ENCODE assay signal across 12 mouse cellular contexts in the genomic region with DNA sequence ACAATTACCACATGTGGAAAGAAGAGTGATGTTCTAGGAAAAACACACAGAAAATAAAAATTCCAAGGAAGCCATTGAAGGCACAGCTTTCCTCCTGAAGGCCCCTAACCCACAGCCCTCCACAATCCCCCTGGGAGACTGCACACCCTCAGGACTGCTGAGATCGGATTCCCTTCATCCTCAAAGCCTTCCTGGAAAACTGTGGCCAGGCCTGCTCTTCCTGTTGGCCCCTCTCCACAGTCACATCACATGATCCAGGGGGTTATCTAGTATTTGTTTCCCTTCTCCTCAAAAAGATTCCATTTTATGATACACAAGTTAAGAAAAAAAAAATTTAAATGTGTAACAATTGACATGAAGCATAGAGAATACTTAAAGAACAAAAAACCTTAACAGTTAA. TPM values are rescaled to one million over a fixed set of nuclear protein-coding genes. Genes with fewer than 3 reads are reported as not detected.
DNase-seq lines count a peak whose midpoint lies in the region; ATAC-seq lines count a peak whose summit lies in the region.
"Had no signal": no experiment of that assay in that cellular context is flagged by ENCODE, and none has a peak within 500 bp of the region (broad histone marks: within the 10 kb centered on the region; RNA-seq: fewer than 3 reads in every experiment).

No protein-coding gene starts in this region.

- DNase-seq in heart, adult 9 months (ENCODE audit: low spot score in 2 of 2): no peak
- DNase-seq in NIH3T3 (ENCODE audit: low read depth): peak; percentile 11
- peak; percentile 50 to 70 for DNase-seq in kidney, postnatal 36 days
- DNase-seq in cerebellum, adult 9-10 months: no peak
- no peak for DNase-seq in urinary bladder, adult 2 months (ENCODE audit: low spot score)
- no peak for DNase-seq in thymus, adult 18-20 months

- H3K4me2 ChIP-seq in heart, embryonic 13.5 days: no peak overlapping the region
- H3K4me2 ChIP-seq in intestine, embryonic 16.5 days (ENCODE audit: low read depth, low read length): no peak overlapping the region
- H3K4me2 ChIP-seq: neural tube, embryonic 13.5 days; stomach, embryonic 15.5 days had no signal

- H3K4me3 ChIP-seq in heart, embryonic 13.5 days: no peak overlapping the region
- no peak overlapping the region for H3K4me3 ChIP-seq in intestine, embryonic 16.5 days (ENCODE audit: low read length)
- H3K4me3 ChIP-seq: forebrain, embryonic 10.5 days; neural tube, embryonic 13.5 days; stomach, embryonic 15.5 days had no signal

- ATAC-seq in heart, embryonic 13.5 days (ENCODE audit: extremely low read depth, insufficient number of reproducible peaks, low FRiP score, low TSS enrichment): no peak
- ATAC-seq in intestine, embryonic 16.5 days: no peak

- WGBS in heart, embryonic 13.5 days: 44% methylated on average over 1 of the region's 1 CpGs
- WGBS in intestine, embryonic 16.5 days: 42% methylated on average over 1 of the region's 1 CpGs

- no peaks in the 10 kb centered on the region for H3K36me3 ChIP-seq in heart, embryonic 13.5 days
- no peaks in the 10 kb centered on the region for H3K36me3 ChIP-seq in intestine, embryonic 16.5 days (ENCODE audit: control insufficient read depth, insufficient read depth, low read length)
- H3K36me3 ChIP-seq: forebrain, embryonic 10.5 days; neural tube, embryonic 13.5 days; stomach, embryonic 15.5 days had no signal

- no peaks in the 10 kb centered on the region for H3K27me3 ChIP-seq in heart, embryonic 13.5 days (replicated peaks)
- no peaks in the 10 kb centered on the region for H3K27me3 ChIP-seq in intestine, embryonic 16.5 days (replicated peaks; ENCODE audit: control insufficient read depth, insufficient read depth, low read length)
- H3K27me3 ChIP-seq: CH12.LX; neural tube, embryonic 13.5 days; stomach, embryonic 15.5 days had no signal

- no peaks in the 10 kb centered on the region for H3K9me3 ChIP-seq in heart, embryonic 13.5 days
- no peaks in the 10 kb centered on the region for H3K9me3 ChIP-seq in intestine, embryonic 16.5 days (ENCODE audit: control insufficient read depth, low read length)
- H3K9me3 ChIP-seq: forebrain, embryonic 10.5 days; neural tube, embryonic 13.5 days; stomach, embryonic 15.5 days had no signal

- H3K4me1 ChIP-seq in heart, embryonic 13.5 days: peaks cover 68% of the 10 kb centered on the region
- peaks cover 38% of the 10 kb centered on the region for H3K4me1 ChIP-seq in intestine, embryonic 16.5 days (ENCODE audit: control insufficient read depth, insufficient read depth, low read length)

- H3K9ac ChIP-seq in heart, embryonic 13.5 days: no peak overlapping the region
- no peak overlapping the region for H3K9ac ChIP-seq in intestine, embryonic 16.5 days (ENCODE audit: low read depth, low read length)
- H3K9ac ChIP-seq: neural tube, embryonic 13.5 days; stomach, embryonic 15.5 days had no signal

- peak overlapping the region; percentile 29; the same call in 1 of the 2 replicates for H3K27ac ChIP-seq in heart, embryonic 13.5 days (replicated peaks)
- peak overlapping the region; percentile 17; the same call in 1 of the 2 replicates for H3K27ac ChIP-seq in intestine, embryonic 16.5 days (ENCODE audit: low read length)
- H3K27ac ChIP-seq: forebrain, embryonic 10.5 days; neural tube, embryonic 13.5 days; stomach, embryonic 15.5 days had no signal

RNA-seq across cellular contexts. Expression of a gene that starts 59.7 kb away (rescaled TPM):
- polyA plus RNA-seq in heart, embryonic 13.5 days (2015; fragmentation: Nextera tagmentation; extraction: Ambion mirVana): 5.8 and 6.6 TPM in 2 replicates
- polyA plus RNA-seq in intestine, embryonic 16.5 days (2015; fragmentation: Nextera tagmentation; extraction: Ambion mirVana): 7.6 and 8.4 TPM in 2 replicates
- polyA plus RNA-seq in urinary bladder, adult 2 months (2012; rRNA removed): 16.8 and 19.9 TPM in 2 replicates

RNA-seq across cellular contexts. Expression of a gene that starts 59.9 kb away (rescaled TPM):
- polyA plus RNA-seq in heart, embryonic 13.5 days (2015; fragmentation: Nextera tagmentation; extraction: Ambion mirVana): 0.29 TPM in 2 replicates
- 0.15 and 0.27 TPM in 2 replicates for polyA plus RNA-seq in intestine, embryonic 16.5 days (2015; fragmentation: Nextera tagmentation; extraction: Ambion mirVana)
- 1.6 and 1.7 TPM in 2 replicates for polyA plus RNA-seq in urinary bladder, adult 2 months (2012; rRNA removed)

Comparison
In these comparisons a context has a peak if more than half of its experiments do, and no peak if none do; other contexts are left out.
1. DNase-seq: peak in NIH3T3 (single experiment) and kidney, postnatal 36 days (2 of 2); none in heart, adult 9 months (0 of 2), cerebellum, adult 9-10 months (single experiment), urinary bladder, adult 2 months (single experiment) and thymus, adult 18-20 months (0 of 2).